Mouse (Mus musculus) ovary, adult 18-20 months (tissue): ENCODE results near the gene Ttc7.
A peak's percentile ranks its signal among the peaks of the same experiment; 100 is the strongest.

Source experiments
- DNase-seq: peaks from one replicate; pipeline ENCODE4 v3.0.0; 2022; ENCODE audit warnings: low spot score, mixed read lengths

Gene Ttc7

GRCm38 (mm10) chr17:87314530-87314946 is 31.9 kb downstream of the Ttc7 start:
- DNase-seq, result no peak

GRCm38 (mm10) chr17:87315021-87315531 is 32.4 kb downstream of the Ttc7 start:
- DNase-seq, result peak; percentile 76

- no peak for DNase-seq
Measured at GRCm38 (mm10) chr17:87315891-87316763, 33.4 kb downstream of the Ttc7 start.

GRCm38 (mm10) chr17:87317271-87317670 is 34.6 kb downstream of the Ttc7 start:
- DNase-seq, result no peak

GRCm38 (mm10) chr17:87317947-87318346 is 35.3 kb downstream of the Ttc7 start:
- DNase-seq, result no peak

- no peak for DNase-seq
Measured at GRCm38 (mm10) chr17:87321673-87322072, 39.0 kb downstream of the Ttc7 start.

- no peak for DNase-seq
Measured at GRCm38 (mm10) chr17:87323215-87323614, 40.5 kb downstream of the Ttc7 start.

GRCm38 (mm10) chr17:87325501-87325900 is 42.8 kb downstream of the Ttc7 start:
- no peak for DNase-seq

GRCm38 (mm10) chr17:87326987-87327386 is 44.3 kb downstream of the Ttc7 start:
- DNase-seq, result no peak

GRCm38 (mm10) chr17:87327645-87328044 is 45.0 kb downstream of the Ttc7 start:
- no peak for DNase-seq

GRCm38 (mm10) chr17:87328177-87328768 is 45.6 kb downstream of the Ttc7 start:
- peak; percentile 50 for DNase-seq

- no peak for DNase-seq
Measured at GRCm38 (mm10) chr17:87329144-87329700, 46.5 kb downstream of the Ttc7 start.

- no peak for DNase-seq
Measured at GRCm38 (mm10) chr17:87330250-87330920, 47.7 kb downstream of the Ttc7 start.

- no peak for DNase-seq
Measured at GRCm38 (mm10) chr17:87330921-87331291, 48.2 kb downstream of the Ttc7 start.

GRCm38 (mm10) chr17:87331336-87332141 is 48.9 kb downstream of the Ttc7 start:
- no peak for DNase-seq

GRCm38 (mm10) chr17:87332142-87332815 is 49.6 kb downstream of the Ttc7 start:
- DNase-seq, result no peak

GRCm38 (mm10) chr17:87332887-87333286 is 50.2 kb downstream of the Ttc7 start:
- no peak for DNase-seq

- DNase-seq, result no peak
Measured at GRCm38 (mm10) chr17:87334162-87334561, 51.5 kb downstream of the Ttc7 start.

- DNase-seq, result no peak
Measured at GRCm38 (mm10) chr17:87335152-87335551, 52.5 kb downstream of the Ttc7 start.

GRCm38 (mm10) chr17:87335727-87336126 is 53.0 kb downstream of the Ttc7 start:
- DNase-seq, result no peak

- DNase-seq, result no peak
Measured at GRCm38 (mm10) chr17:87336910-87337309, 54.2 kb downstream of the Ttc7 start.
